Mouse (Mus musculus) testis, adult 2 months (tissue): ENCODE measurements around the gene Zfp709.

Experiments used
- CTCF ChIP-seq: fragments of 200-500 bp; IDR thresholded peaks from 2 replicates; pipeline ENCODE4 v1.5.1; 2012; ENCODE audit warnings: low read depth, mild to moderate bottlenecking, inconsistent platforms, low read length, moderate library complexity; ENCODE audit not compliant: control insufficient read depth, insufficient read depth, insufficient replicate concordance
- POLR2A ChIP-seq: fragments of 200-500 bp; IDR thresholded peaks from 2 replicates; pipeline ENCODE4 v1.6.1; 2012; ENCODE audit warnings: low read depth, mild to moderate bottlenecking, inconsistent platforms, low read length, moderate library complexity; ENCODE audit not compliant: control insufficient read depth

GRCm38 (mm10) chr8:71941776-71942175 lies 60.0 kb downstream of the Zfp709 start:
- TF ChIP-seq CTCF (no peak), POLR2A (no peak)
